Mouse (Mus musculus): ENCODE measurements around the gene Ppm1a.

- no peak for TF ChIP-seq CTCF (IDR thresholded peaks at IDR 0.05; ENCODE audit: control insufficient read depth, insufficient read depth, insufficient read length)
- no peak for TF ChIP-seq USF1 (IDR thresholded peaks at IDR 0.05; ENCODE audit: low read depth)
- no peak for TF ChIP-seq MYOG (IDR thresholded peaks at IDR 0.05; ENCODE audit: control insufficient read depth, extremely low read depth, insufficient read length)
- no peak for TF ChIP-seq MYOD1 (IDR thresholded peaks at IDR 0.05; ENCODE audit: control insufficient read depth, insufficient read length, low read depth)
- TF ChIP-seq CEBPB (IDR thresholded peaks at IDR 0.05; ENCODE audit: low read depth), result no peak
Measured at GRCm38 (mm10) chr12:72793983-72794382, 36.7 kb downstream of the Ppm1a start.
